Mouse (Mus musculus) left cerebral cortex, postnatal 25 days (tissue): ENCODE measurements around the gene Mfsd2a. TPM values are rescaled to one million over a fixed set of nuclear protein-coding genes. Genes with fewer than 3 reads are reported as not detected.

Experiments used
- DNase-seq, 2 experiments: peaks; one replicate each; pipeline ENCODE4 v3.0.0; 2022; ENCODE audit warnings: low spot score in 2 of 2, mixed read lengths in 1 of 2
- intact Hi-C: fragments of 180-260 bp; cut with DNase I; formaldehyde crosslinking; loops from one replicate; pipeline ENCODE4 v1.15.1; 2025
- total RNA-seq, 2 experiments: library from RNA; stranded (reverse); gene quantifications; 2 replicates each; pipeline ENCODE4 v1.2.3; 2021

Mfsd2a gene
- total RNA-seq, 2 experiments from 2014 or later, result 37.4 to 43.5 TPM

DNA sequence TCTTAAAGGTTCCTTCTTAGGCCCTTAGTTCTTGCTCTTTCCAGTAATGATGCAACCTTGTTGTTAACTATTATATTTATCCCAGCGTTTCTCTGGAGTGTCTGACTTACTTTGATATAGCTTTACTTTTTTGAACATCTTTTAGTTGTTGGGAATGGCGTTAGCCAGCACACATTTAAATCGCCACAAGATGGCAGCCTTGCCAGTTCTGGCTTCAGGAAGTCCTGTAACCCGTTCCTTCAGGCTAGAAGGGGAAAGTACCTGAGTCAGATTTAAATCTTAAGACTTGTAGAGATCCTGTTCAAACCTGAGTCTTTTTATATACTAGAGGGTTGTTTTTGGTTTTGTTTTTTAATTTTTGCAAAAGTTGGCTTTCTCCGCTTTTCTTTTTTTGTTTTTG, 62.7 kb downstream of the Mfsd2a start:
- DNase-seq, result peak; percentile 80 to 85

DNA sequence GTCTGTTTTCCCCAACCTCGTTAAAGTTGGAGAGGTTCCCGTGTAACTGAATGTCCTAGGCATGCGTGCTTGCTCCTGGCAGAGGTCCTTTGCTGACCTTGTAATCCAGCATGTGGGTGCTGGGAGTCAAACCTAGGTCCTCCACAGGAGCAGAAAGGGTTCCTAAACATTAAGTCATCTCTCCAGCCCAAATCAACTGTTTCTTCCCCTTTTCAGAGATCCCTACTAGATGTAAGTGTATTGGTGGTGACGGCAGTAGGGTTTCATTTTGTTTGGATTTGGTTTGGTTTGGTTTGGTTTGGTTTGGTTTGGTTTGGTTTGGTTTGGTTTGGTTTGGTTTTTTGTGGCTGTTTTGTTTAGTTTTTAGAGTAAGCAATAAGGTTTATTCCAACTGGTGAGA, 63.2 kb downstream of the Mfsd2a start:
- intact Hi-C loops, result loop anchor here (2.0 to 5.0 kb wide), 2 partner anchors 87 to 185 kb away; no protein-coding TSS in a partner anchor
- no peak for DNase-seq

More for the DNA sequence above, 62.7 kb downstream of the Mfsd2a start:
- intact Hi-C loops, result loop anchor here (2.0 to 5.0 kb wide), 2 partner anchors 86 to 184 kb away; no protein-coding TSS in a partner anchor

Other genes starting within 250 kb of the Mfsd2a start
- gene Ppt1, start 124.9 kb downstream of the Mfsd2a start, total RNA-seq, result 10 to 100 TPM; 95.2 to 98.2 TPM
- gene Cap1, start 75.1 kb downstream of the Mfsd2a start, total RNA-seq, result 100 to 1,000 TPM; 274 to 277 TPM
- gene Mycl, start 34.5 kb upstream of the Mfsd2a start, total RNA-seq, result 10 to 100 TPM; 11.0 to 14.2 TPM
- 10 to 100 TPM; 18.5 to 22.2 TPM for gene Trit1, start 55.4 kb upstream of the Mfsd2a start, total RNA-seq
- gene Bmp8b, start 144.0 kb upstream of the Mfsd2a start, total RNA-seq, result under 1 TPM in 1 of 2 experiments, not detected in 1; 0.27 TPM
- gene Oxct2b, start 155.1 kb upstream of the Mfsd2a start, total RNA-seq, result under 1 TPM in 1 of 2 experiments, not detected in 1; 0.25 TPM
- 10 to 100 TPM; 19.9 to 21.4 TPM for gene Ppie, start 178.8 kb upstream of the Mfsd2a start, total RNA-seq
- 100 to 1,000 TPM; 553 to 568 TPM for gene Hpcal4, start 222.0 kb upstream of the Mfsd2a start, total RNA-seq
- 1 to 10 TPM; 7.4 to 9.2 TPM for gene Nt5c1a, start 240.3 kb upstream of the Mfsd2a start, total RNA-seq